Mouse (Mus musculus): ENCODE results near the gene Miox.

The Miox gene

DNA sequence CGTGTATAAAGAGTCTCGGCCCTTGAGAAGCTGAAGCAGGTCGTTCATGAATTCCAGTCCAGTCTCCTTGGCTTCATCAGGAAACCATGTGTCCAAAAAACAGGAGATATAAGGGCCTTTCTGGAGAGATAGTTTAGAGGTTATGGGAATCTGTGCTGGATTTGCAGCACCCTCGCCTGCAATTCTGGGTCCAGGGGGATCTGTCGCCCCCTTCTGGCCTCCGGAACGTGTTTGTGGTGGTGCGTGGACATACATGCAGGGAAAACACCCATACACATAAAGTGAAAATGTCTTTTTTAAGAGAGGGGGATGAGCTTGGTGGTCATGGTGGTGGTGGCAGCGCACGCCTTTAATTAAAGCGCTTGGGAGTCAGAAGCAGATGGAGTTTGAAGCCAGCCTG lies 18.1 kb upstream of the Miox start:
- DNase-seq = peak; percentile 70

DNA sequence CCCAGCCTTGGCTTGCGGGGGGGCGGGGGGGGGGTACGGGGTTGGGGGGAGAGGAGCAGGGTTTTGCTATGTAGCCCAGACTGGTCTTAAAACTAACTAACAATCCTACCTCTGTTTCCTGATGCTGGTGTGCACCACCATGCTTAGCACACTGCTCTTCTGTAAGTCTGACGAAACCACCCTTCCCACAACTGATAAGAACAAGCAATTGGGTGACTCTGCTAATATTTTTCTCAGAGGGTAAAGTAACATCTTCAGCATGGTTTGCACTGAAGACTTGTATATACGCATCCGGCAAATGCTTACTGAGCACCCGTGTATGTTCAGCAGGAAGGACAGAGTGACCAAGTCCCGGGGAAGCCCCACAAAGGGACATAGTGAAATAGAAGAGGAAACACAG lies 12.9 kb upstream of the Miox start:
- no peak for DNase-seq

DNA sequence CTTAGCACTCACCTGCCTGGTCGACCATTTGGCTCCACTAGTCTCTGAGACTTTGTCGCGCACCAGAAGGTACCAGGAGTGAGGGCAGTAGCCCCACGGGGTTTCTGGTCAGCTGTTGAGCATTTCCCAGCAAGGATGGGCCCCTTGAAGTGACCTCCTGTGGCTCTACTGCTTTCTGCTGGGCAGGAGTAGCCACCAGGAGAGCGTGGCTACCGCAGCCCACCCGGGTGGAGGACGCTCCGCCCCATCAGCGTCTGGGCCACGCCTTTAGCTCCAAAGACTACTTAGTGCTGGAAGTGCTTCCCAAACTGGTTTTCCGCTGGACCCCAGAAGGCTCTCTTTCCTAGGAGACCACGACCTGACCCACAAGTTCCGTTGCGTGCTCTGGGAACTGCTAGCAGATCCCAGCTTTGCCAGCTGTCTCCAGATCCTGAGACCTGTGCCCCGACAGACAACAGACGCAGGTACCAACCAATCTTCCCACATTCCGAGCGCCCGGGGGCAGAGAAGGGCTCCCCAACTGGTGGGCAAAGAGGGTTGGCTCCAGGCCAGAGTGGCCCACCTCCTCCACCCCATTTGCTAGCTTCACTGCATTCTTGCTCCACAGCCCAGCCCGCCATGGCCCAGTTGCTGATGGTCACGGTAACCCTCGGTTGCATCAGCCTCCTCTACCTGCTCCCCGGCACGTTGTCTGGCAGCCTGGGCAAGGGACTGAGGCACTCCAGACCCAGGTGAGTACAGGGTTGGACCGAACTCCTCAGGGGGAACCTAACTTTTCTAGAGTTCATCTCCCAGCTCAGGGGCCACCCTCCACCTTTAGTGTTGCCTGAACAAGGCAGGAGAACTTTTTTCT lies 11.3 kb upstream of the Miox start, which contains the start of gene Adm2:
Gene Adm2 (plus strand): TSS at position 51 of the 853 bp plus-strand sequence.
- DNase-seq = no peak

DNA sequence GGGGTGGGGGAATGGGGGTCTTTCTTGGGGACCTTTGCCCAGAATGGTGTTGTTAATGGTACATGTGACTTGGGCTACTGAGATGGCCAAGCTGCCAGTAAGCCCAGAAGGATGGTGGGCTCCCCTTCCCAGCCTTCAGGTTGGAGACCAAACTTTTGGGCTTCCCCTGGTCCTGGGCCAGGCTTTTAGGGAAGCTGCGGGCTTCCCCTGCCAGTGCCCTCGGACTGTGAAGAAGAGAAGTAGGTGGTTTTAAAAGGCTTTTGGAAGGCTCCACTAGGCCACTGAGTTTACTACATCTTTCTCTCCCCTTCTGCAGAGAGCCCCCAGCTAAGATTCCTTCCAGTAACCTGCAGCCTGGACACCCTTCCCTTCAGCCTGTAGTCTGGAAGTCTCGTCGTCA lies 10.5 kb upstream of the Miox start:
- no peak for DNase-seq

DNA sequence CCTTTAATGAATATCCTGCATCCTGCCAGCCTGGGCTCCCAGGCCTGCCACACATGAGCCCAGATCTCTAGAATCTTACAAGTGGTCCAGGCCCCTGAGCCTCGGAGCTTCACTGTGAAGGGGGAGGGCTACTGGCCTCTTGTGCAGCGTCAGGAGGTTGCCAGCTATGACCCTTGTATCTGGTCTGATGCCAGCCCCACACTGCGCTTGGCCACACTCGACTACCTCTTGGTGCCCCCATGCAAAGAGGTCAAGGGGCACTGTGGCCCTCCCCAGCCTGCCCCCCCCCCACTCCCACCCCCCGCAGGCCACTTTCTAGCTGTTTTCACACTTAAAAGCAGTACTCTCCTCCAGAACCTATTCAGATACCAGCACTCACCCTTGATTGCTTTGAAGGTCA lies 7.8 kb upstream of the Miox start:
- DNase-seq = no peak

DNA sequence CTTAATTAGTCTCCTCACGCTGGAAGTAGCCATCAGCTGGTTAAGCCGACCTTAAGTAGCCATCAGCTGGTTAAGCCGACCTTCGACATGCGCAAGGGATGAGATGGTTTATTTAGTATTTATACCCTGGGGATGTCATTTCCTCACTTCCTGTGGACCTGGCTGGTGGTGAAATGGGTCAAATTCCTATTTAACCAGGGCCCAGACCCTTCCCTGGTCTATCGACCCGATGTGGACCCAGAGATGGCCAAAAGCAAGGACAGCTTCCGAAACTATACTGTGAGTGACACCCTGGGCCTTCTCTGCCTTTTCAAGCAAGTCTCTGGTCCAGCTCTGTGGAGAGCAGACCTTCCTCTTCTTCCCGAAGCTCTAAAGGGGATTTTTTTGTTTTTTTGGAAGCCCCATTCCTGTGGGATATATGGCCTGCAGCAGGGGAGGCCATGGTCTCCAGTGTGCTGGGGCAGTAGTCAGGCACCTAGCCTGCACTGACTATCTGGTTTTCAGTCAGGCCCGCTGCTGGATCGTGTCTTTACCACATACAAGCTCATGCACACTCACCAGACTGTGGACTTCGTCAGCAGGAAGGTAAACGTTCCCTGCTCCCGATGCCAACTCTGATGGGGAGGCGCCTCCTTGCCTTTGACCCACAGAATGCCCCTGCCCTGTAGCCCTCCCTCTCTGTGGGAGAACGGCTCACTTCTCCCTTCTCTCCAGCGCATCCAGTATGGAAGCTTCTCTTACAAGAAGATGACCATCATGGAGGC lies 758 bp downstream of the Miox start:
- no peak for DNase-seq

DNA sequence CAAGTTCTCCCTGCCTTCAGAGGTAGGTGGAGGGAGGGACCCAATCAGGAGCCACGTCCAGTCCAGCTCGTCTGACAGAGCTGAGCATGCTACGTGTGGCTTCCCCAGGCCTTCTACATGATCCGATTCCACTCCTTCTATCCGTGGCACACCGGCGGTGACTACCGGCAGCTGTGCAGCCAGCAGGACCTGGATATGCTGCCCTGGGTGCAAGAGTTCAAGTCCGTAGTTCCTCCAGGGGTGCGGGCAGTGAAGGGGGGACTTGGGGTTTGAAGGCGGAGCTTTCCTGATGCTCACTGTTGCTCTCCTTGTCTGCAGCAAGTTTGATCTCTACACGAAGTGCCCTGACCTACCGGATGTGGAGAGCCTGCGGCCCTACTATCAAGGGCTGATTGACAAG lies 2.2 kb downstream of the Miox start:
- DNase-seq = no peak

DNA sequence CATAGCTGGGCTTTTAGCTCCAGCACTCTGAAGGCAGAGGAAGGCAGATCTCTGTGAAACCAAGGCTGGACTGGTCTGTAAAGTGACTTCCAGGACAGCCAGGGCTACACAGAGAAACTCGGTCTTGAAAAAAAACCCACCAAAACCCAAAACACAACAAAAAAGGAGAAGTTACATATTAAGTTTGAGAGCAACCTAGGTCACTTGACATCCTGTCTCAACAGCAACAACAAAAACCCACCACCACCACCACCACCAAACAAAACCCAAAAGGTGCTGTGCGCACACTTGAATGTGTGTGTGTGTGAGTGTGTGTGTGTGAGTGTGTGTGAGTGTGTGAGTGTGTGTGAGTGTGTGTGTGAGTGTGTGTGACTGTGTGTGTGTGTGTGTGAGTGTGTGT lies 5.5 kb downstream of the Miox start:
- DNase-seq = no peak

DNA sequence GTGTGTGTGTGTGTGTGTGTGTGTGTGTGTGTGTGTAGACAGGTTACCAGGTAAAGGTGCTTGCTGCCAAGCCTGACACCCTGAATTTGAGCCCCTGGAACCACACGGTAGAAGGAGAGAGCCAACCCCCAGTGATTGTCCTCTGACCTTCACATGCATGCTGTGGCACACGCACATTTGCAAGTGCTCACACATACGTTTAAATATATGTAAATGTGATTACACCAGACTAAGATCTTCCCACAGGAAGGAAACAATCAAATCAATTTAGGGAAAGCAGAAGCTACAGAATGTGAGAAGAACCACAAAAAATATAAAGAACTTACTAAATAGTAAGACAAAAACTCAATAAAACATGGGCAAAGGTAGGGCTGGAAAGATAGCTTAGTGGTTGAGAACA lies 5.9 kb downstream of the Miox start:
- no peak for DNase-seq

DNA sequence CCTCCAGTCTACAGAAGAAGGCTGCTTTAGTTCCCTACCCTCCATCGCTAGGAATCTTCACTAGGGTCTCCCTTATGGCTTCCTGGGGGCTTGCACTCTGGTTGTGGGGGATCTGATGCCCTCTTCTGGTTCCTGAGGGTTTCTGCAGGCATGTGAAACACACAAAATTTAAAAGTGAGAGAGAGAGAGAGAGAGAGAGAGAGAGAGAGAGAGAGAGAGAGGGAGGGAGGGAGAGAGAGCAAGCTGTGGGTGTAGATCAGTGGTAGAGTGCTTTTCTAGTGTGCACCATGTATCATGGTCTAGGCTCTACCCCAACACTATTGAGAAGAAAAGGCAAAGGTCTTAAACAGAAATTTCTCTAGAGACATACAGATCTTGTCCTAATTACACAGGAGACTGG lies 7.5 kb downstream of the Miox start:
- DNase-seq = no peak

DNA sequence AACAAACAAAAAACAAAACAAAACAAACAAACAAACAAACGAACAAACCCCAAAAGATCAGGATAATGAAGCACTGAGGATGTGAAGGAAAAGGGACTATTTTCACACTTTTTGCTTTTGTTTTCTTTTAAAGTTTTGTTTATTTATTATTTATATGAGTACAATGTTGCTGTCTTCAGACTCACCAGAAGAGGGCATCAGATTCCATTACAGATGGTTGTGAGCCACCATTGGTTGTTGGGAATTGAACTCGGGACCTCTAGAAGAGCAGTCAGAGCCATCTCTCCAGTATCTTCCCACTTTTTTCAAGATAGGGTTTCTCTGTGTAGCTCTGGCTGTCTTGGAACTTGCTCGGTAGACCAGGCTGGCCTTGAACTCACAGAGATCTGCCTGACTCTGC lies 9.1 kb downstream of the Miox start:
- no peak for DNase-seq

DNA sequence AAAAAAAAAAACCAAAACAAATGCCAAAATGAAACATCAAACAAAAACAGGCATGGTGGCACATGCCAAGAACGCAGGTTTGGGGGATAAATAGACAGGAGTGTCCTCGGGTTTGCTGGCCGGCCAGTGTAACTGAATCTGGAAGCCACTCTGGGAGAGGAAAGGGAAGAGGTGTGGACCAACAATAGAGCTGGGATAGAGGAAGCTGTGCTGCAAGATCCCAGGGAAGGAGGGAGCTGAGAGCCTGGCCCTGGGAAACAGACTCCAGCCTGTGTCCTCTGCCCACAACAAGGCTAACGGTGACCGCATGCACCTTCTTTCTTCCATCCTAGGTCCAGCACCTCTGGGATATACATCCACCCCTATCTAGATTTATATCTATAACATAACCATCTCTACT lies 16.2 kb downstream of the Miox start:
- no peak for DNase-seq

DNA sequence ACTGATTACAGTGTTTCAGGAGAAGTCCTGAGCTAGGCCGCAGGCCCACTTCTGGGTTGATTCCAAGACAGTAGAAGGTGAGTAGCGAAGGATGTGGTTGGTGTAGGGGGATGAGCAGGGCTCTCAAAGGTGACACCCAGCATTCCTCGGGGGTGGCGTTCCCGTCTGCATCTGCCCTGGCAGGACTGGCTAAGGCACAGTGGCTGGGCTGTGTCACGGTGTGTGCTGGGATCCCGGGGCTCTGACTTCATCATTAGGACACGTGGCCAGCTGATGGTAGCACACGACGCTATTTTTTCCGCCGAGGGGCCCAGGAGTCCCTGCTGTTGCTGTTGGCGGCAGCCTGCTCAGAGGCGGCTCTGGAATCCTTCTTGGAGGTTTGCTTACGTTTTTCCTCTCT lies 17.1 kb downstream of the Miox start:
- no peak for DNase-seq

DNA sequence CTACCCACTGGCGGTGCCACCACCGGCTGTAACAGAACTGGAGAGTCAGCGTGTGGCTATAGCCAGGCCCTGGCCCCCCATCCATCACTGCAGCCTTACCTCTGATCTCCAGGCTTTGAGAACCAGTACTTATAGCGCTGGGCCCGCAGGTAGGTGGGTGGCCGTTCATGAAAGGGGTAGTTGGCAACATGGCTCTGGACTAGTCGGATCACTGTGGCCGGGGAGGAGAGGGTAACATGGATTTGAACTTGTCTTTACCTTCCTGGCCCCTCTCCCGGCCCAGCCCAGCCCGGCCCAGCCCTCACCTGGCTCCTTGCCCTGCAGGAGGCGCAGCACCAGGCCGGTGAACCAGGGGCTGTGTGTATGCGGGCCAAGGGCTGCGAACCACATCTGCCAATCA lies 17.9 kb downstream of the Miox start:
- DNase-seq = no peak

DNA sequence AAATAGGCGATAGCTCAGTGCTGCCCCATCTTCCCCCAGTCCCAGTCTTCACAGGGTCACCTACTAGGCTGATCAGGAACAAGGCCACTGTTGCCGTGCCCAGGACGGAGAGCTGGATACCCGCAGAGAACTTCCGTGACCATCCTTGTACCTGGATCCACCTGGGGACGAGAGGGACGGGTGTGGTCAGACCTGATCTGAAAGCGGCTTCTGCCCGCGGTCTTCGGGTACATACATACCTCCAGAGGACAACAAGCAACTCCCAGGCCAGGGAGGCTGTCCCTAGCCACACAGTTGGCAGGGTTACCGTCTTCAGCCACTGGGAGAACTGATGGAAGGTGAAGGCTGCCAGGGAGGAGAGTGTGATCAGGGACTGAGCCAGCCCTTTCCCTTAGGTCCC lies 18.6 kb downstream of the Miox start:
- DNase-seq = no peak

DNA sequence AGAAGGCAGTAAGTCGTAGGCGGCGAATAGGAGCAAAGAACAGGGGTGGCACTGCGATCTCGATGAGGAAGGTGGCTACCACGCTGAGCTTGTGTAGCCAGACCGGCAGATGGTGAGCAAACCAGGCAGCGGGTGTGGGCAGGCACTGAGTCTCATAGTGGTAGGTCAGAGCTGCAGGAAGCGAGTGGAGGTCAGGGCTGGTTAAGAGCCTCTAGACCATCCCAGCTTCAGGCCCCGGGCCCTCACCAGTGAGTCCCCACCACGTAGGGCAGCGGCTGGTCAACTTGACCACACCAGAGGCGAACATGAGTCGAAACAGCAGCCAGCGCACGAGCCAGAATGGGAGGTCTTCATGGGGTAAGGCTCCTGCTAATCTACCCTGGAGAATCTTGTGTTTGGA lies 19.6 kb downstream of the Miox start:
- no peak for DNase-seq

DNA sequence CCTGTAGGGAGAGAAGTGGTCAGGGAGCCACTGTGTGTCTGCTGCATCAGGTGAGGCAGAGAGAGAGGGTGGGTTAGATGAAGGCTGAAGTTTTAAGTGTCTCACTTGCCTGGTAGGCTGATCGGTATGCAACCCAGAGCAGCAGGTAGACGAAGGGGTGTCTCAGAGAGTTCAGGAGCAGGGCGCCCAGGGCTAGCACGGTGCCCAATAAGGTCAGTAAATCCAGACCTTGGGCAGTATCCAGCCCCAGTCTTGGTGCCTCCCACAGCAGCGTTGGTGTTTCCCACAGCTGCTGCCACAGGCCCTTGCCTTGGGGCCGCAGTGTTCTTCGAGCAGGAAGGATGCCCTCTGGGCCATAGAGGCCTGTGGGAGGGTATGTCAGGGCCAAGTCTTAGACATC lies 20.3 kb downstream of the Miox start:
- DNase-seq = peak; percentile 35

DNA sequence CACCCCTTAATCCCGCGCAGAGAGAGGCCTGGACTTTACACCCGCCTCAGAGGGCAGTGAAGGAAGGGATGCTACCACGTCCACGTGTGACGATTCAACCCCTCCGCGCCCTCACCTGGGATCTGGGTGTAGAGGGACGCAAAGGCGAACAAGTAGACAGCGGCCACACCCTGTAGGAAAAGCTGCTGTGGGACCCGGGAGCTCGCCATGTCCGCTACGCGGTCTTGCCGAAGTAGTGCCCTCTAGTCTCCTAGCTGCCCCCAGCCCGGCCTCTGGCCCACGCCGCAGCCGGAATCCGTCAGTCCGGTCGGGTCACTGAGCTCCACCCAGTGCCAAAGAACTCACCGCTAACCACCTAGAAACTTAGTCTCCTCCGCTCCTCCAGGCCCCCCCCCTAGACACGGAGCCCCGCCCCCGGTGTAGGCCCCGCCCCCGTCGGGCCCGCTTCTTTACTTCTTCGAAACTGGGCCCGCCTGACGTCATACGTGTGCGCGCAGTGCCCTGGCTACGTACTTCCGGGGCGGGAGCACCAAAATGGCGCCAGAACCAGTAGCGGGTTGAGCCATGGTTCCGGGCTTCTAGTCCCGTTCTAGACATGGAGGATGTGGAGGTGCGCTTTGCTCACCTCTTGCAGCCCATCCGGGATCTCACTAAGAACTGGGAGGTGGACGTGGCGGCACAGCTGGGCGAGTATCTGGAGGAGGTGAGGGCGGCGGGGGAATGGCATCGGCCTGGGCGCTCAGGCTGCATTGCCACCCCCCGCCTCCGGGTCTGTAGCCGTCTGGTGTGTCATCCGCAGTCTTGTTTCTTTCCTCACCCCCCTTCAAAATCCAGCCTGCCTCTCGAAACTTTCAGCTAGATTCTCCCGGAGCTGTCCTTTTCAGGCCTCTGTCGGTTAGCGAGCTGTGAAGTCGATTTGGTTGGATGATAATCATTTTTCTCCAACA lies 21.3 kb downstream of the Miox start, which contains the start of the genes Lmf2 and Ncaph2:
Gene Lmf2 (minus strand): TSS at position 419 of the 947 bp plus-strand sequence.
Gene Ncaph2 (plus strand): TSS at position 479 of the 947 bp plus-strand sequence.
- peak; percentile 98 for DNase-seq

DNA sequence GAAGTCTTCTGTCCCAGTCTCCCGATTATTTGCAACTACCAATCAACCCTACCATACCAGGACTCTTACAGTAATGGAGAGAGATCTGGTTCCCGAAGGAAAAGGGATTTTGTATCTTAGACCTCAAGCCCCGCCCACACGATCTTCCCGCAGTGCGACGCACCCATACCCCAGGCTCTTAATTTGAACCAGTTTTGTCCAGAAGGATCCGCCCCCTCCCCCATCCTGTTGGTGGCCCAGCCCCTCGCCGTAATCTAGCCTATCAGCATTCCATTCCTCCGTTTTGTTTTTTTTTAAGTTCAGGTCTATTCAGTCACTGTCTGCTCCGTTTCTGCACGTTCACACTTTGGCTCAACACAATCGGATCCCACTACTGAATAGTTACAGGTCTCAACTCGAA lies 22.2 kb downstream of the Miox start:
- peak; percentile 87 for DNase-seq

DNA sequence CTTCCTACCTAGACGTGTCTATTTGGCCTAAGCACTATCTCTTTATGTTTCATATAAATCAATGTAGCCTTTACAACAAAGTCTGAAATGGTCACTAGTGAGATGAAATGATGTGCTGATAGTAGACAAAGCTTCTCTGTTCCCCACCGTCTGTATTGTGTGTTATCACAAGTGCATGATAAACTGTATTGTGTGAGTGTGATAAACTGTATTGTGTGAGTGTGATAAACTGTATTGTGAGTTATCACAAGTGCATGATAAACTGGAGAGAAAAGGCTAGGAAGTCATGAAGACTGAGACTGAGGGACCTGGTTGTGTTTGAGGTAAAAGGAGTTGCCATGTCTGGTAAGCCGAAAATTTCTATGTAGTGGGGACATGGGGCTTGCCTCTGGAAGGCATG lies 24.6 kb downstream of the Miox start:
- DNase-seq = no peak

DNA sequence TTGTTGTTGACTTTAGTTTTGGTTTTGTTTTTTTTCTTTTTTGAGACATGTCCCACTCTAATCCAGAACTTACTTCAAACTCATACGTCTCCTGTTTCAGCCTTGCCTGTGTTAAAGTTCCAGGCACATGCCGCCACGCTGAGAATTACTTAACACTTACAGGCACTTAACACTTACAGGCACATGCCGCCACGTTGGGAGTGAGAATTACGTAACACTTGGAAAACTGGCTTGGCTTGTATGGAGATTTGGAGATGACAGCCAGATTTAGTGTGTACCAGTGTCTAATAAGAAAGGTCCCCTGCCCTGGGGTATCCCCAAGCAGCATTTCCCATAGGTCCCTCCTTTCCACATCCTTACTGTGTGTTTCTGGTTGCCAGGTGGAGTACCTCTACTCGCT lies 28.9 kb downstream of the Miox start:
- no peak for DNase-seq

DNA sequence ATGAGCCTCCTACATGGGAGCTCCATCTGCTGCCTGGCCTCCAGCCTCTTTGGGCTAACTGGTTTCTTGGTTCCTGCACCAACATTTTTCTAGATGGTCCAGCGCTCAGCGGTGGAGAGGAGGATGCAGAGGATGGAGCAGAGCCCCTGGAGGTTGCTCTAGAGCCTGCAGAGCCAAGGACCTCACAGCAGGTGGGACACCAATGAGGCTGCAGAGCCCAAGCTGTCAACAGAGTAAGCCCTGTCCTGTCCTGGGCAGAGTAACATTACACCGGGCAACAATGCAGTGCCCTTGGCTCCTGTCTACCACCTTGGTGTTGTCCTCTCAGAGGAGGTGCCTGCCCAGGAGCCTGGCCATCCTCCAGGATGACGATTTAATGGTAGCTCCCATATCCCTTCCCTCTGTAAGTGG lies 30.9 kb downstream of the Miox start:
- no peak for DNase-seq

DNA sequence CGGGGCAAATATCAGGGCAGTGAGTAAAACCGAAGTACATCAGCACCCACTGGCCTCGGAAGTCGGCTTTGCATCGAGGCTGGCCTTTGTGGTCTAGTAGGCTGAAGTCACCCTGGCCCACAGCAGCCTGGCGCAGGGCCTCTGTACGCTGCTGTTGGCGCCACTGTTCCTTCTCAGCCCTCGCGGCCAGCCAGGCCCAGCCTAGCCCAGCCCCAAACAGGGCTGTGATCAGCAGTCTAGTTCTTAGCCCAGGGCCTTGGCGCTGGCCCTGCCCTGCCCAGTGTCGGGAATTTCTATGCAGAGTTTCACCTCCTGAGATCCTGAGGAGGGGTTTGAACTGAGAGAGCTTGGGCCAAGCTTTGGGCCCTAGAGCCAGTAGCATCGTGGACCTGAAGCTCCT lies 37.9 kb downstream of the Miox start:
- no peak for DNase-seq
